Mouse (Mus musculus) heart, postnatal 0 days (tissue): ENCODE measurements around the gene Adat1.

ENCODE experiments used
- CTCF ChIP-seq: IDR thresholded peaks from 2 replicates; pipeline ENCODE4 v1.5.1; 2016; ENCODE audit warnings: antibody characterized with exemption, control low read depth, low read depth
- EP300 ChIP-seq: IDR thresholded peaks from 2 replicates; pipeline ENCODE4 v1.6.1; 2016; ENCODE audit warnings: antibody characterized with exemption, low read depth

- TF ChIP-seq CTCF (no peak), EP300 (no peak)
Measured at GRCm38 (mm10) chr8:111982116-111982515, 10.0 kb downstream of the Adat1 start.
